Comparison of ENCODE assay signal across 8 mouse cellular contexts in genomic region chr6:5726237-5726670, GRCm38 (mm10). TPM values are rescaled to one million over a fixed set of nuclear protein-coding genes. Genes with fewer than 3 reads are reported as not detected.
DNase-seq lines count a peak whose midpoint lies in the region; ATAC-seq and TF ChIP-seq lines count a peak whose summit lies in the region.

No protein-coding gene starts in this region.

- H3K9ac ChIP-seq in embryonic facial prominence, embryonic 14.5 days (ENCODE audit: low read depth, low read length), result peak overlapping the region; percentile 58; the same call in 1 of the 2 replicates
- H3K9ac ChIP-seq in hindbrain, postnatal 0 days (replicated peaks; ENCODE audit: low read length), result peak overlapping the region; percentile 65
- H3K9ac ChIP-seq in midbrain, embryonic 16.5 days (ENCODE audit: low read depth, low read length), result peak overlapping the region; percentile 79

- ATAC-seq in embryonic facial prominence, embryonic 14.5 days (ENCODE audit: low read depth), result peak; percentile 45; the same call in 1 of the 2 replicates
- ATAC-seq in hindbrain, postnatal 0 days, result peak; percentile 73
- ATAC-seq in midbrain, embryonic 16.5 days, result peak; percentile 81

- H3K9me3 ChIP-seq in embryonic facial prominence, embryonic 14.5 days (ENCODE audit: control insufficient read depth, low read length), result no peaks in the 10 kb centered on the region
- H3K9me3 ChIP-seq in hindbrain, postnatal 0 days (ENCODE audit: low read length), result no peaks in the 10 kb centered on the region
- H3K9me3 ChIP-seq in midbrain, embryonic 16.5 days (replicated peaks; ENCODE audit: control insufficient read depth, low read length, poor library complexity, severe bottlenecking), result no peaks in the 10 kb centered on the region

- H3K4me1 ChIP-seq in embryonic facial prominence, embryonic 14.5 days (ENCODE audit: control insufficient read depth, insufficient read depth, low read length), result 0 out of 2 replicates have a peak, but pooled peaks cover 13% of the 10 kb centered on the region
- no peaks in the 10 kb centered on the region for H3K4me1 ChIP-seq in hindbrain, postnatal 0 days (ENCODE audit: insufficient read depth, low read length)
- H3K4me1 ChIP-seq in midbrain, embryonic 16.5 days (ENCODE audit: control insufficient read depth, insufficient read depth, low read length), result peaks cover 3% of the 10 kb centered on the region; the same call in 1 of the 2 replicates

- H3K27ac ChIP-seq in embryonic facial prominence, embryonic 14.5 days (replicated peaks; ENCODE audit: low read depth, low read length), result no peak overlapping the region
- peak overlapping the region; percentile 74; the same call in 1 of the 2 replicates for H3K27ac ChIP-seq in hindbrain, postnatal 0 days
- H3K27ac ChIP-seq in midbrain, embryonic 16.5 days (ENCODE audit: low read length), result peak overlapping the region; percentile 6; the same call in 1 of the 2 replicates

- WGBS in embryonic facial prominence, embryonic 14.5 days, result 3% methylated on average over 10 of the region's 10 CpGs
- WGBS in hindbrain, postnatal 0 days, result 2% methylated on average over 10 of the region's 10 CpGs
- 3% methylated on average over 10 of the region's 10 CpGs for WGBS in midbrain, embryonic 16.5 days

- no peaks in the 10 kb centered on the region for H3K36me3 ChIP-seq in embryonic facial prominence, embryonic 14.5 days (ENCODE audit: control insufficient read depth, insufficient read depth, low read length)
- H3K36me3 ChIP-seq in hindbrain, postnatal 0 days (ENCODE audit: insufficient read depth, low read length), result no peaks in the 10 kb centered on the region
- H3K36me3 ChIP-seq in midbrain, embryonic 16.5 days (ENCODE audit: control insufficient read depth, insufficient read depth, low read length), result no peaks in the 10 kb centered on the region

- H3K4me3 ChIP-seq in embryonic facial prominence, embryonic 14.5 days (ENCODE audit: low read depth, low read length), result peak overlapping the region; percentile 44
- peak overlapping the region; percentile 59 for H3K4me3 ChIP-seq in hindbrain, postnatal 0 days (ENCODE audit: low read length)
- peak overlapping the region; percentile 70 for H3K4me3 ChIP-seq in midbrain, embryonic 16.5 days (ENCODE audit: low read depth, low read length)

- DNase-seq in left cerebral cortex, adult 18-20 months (ENCODE audit: low spot score in 2 of 2), result peak; percentile 23 to 37
- no peak for DNase-seq in left cerebral cortex, adult 11 months (ENCODE audit: low spot score)
- no peak for DNase-seq in embryonic facial prominence, embryonic 14.5 days (ENCODE audit: low spot score)
- peak; percentile 38 for DNase-seq in hindbrain, postnatal 0 days (ENCODE audit: low spot score)
- DNase-seq in urinary bladder, postnatal 14 days (ENCODE audit: low spot score), result no peak
- DNase-seq in adrenal gland, postnatal 25 days, result no peak
- DNase-seq in lung, postnatal 10 days, result no peak

- peak overlapping the region; percentile 84 for H3K4me2 ChIP-seq in embryonic facial prominence, embryonic 14.5 days (ENCODE audit: low read depth, low read length)
- H3K4me2 ChIP-seq in hindbrain, postnatal 0 days (ENCODE audit: low read depth, low read length), result peak overlapping the region; percentile 94
- peak overlapping the region; percentile 97 for H3K4me2 ChIP-seq in midbrain, embryonic 16.5 days (ENCODE audit: low read length)

- no peak for TF ChIP-seq CTCF in hindbrain, postnatal 0 days (IDR thresholded peaks at IDR 0.05; ENCODE audit: low read depth)

- peaks cover 9% of the 10 kb centered on the region; the same call in 1 of the 2 replicates for H3K27me3 ChIP-seq in embryonic facial prominence, embryonic 14.5 days (replicated peaks; ENCODE audit: control insufficient read depth, insufficient read depth, low read length)
- no peaks in the 10 kb centered on the region for H3K27me3 ChIP-seq in hindbrain, postnatal 0 days (ENCODE audit: insufficient read depth, low read length)
- H3K27me3 ChIP-seq in midbrain, embryonic 16.5 days (ENCODE audit: control insufficient read depth, insufficient read depth, low read depth, low read length), result 0 out of 2 replicates have a peak, but pooled peaks cover 2% of the 10 kb centered on the region

RNA-seq across cellular contexts. Expression of gene Dync1i1, which starts 0.8 kb away (rescaled TPM):
- total RNA-seq in left cerebral cortex, adult 18-20 months (2021), result 100 to 1,000 TPM; 124 to 135 TPM
- polyA plus RNA-seq in embryonic facial prominence, embryonic 14.5 days (2014; fragmentation: Nextera tagmentation; extraction: Ambion mirVana), result 14.3 and 15.5 TPM in 2 replicates
- total RNA-seq in hindbrain, postnatal 0 days (2014; rRNA removed), result 62.1 and 69.3 TPM in 2 replicates
- 60.6 and 64.7 TPM in 2 replicates for polyA plus RNA-seq in hindbrain, postnatal 0 days (2015; fragmentation: Nextera tagmentation; extraction: Ambion mirVana)
- polyA plus RNA-seq in midbrain, embryonic 16.5 days (2015; fragmentation: Nextera tagmentation; extraction: Ambion mirVana), result 27.1 and 43.1 TPM in 2 replicates
- 1.8 and 2.0 TPM in 2 replicates for total RNA-seq in adrenal gland, postnatal 25 days (2021)

Comparison
In these comparisons a context has a peak if more than half of its experiments do, and no peak if none do; other contexts are left out.
1. DNase-seq: peak in left cerebral cortex, adult 18-20 months (2 of 2) and hindbrain, postnatal 0 days (single experiment); none in left cerebral cortex, adult 11 months (single experiment), embryonic facial prominence, embryonic 14.5 days (single experiment), urinary bladder, postnatal 14 days (single experiment), adrenal gland, postnatal 25 days (single experiment) and lung, postnatal 10 days (single experiment).
2. RNA of gene Dync1i1, which starts 0.8 kb away (total RNA-seq): 124 to 135 TPM in left cerebral cortex, adult 18-20 months and 62.1 to 69.3 TPM in hindbrain, postnatal 0 days; 1.8 to 2.0 TPM in adrenal gland, postnatal 25 days; every median in the first group is over 10 times any median in the second.
3. Peak in every context shown above with its lines, with median percentiles within 50 percentile points of each other: ATAC-seq, H3K4me2 ChIP-seq, H3K4me3 ChIP-seq and H3K9ac ChIP-seq.